Mouse (Mus musculus) bone marrow, adult 2 months (tissue): Measurements from ENCODE around the gene Pdzrn4. TPM values are rescaled to one million over a fixed set of nuclear protein-coding genes. Genes with fewer than 3 reads are reported as not detected.
"Not testable (repeated sequence)": the region's sequence is repeated elsewhere in the genome, so short reads cannot be mapped to it uniquely, and the experiment has no call there.

Experiments used
- H3K27ac ChIP-seq: fragments of 200-500 bp; 2 replicates; pipeline ENCODE4 v1.5.1; 2012; ENCODE audit warnings: low read depth, mild to moderate bottlenecking, control low read depth, inconsistent platforms, low read length; ENCODE audit not compliant: control insufficient read depth, poor library complexity, insufficient read depth
- H3K4me1 ChIP-seq: fragments of 200-500 bp; 2 replicates; pipeline ENCODE4 v1.6.1; 2011; ENCODE audit warnings: low read length; ENCODE audit not compliant: control insufficient read depth, insufficient read depth
- H3K4me3 ChIP-seq: fragments of 200-500 bp; replicated peaks from 2 replicates; pipeline ENCODE3; 2011; ENCODE audit warnings: mild to moderate bottlenecking, low read depth, low read length, control low read depth; ENCODE audit not compliant: control insufficient read depth
- CTCF ChIP-seq: fragments of 200-500 bp; IDR thresholded peaks from 2 replicates; pipeline ENCODE4 v1.5.1; 2011; ENCODE audit warnings: low read length, control low read depth; ENCODE audit not compliant: control insufficient read depth, insufficient read depth
- POLR2A ChIP-seq: fragments of 200-500 bp; IDR thresholded peaks from 2 replicates; pipeline ENCODE4 v1.6.1; 2011; ENCODE audit warnings: low read depth, mild to moderate bottlenecking, control low read depth, low read length, borderline replicate concordance; ENCODE audit not compliant: control insufficient read depth
- WGBS: fragments of 180-500 bp; shearing (Covaris S2); methylation state at CpG from one replicate; pipeline ENCODE4 v1.1.7; 2018; 5-methylcytosine and 5-hydroxymethylcytosine counted together
- polyA plus RNA-seq: library from polyadenylated mRNA; stranded (reverse); fragments of >200 nt; gene quantifications from 2 replicates; pipeline ENCODE4 v1.2.4, GENCODE M21; 2011; ENCODE audit warnings: low replicate concordance; ENCODE audit not compliant: missing spikeins, insufficient read depth, insufficient read length

The Pdzrn4 gene
- 0.52 and 0.77 TPM in 2 replicates for polyA plus RNA-seq

GRCm38 (mm10) chr15:92396770-92397608 lies at the start of gene Pdzrn4:
Gene Pdzrn4 (plus strand): TSS chr15:92396881.
- Histone ChIP-seq H3K4me3 (no peak within 1 kb of the TSS), H3K27ac (no peak within 1 kb of the TSS; the same call in 1 of the 2 replicates), H3K4me1 (no peaks in the 10 kb centered on the region)
- 4% methylated on average over 65 of the region's 65 CpGs for WGBS
- TF ChIP-seq POLR2A (no peak), CTCF (no peak)

GRCm38 (mm10) chr15:92347426-92347825 lies 49.3 kb upstream of the Pdzrn4 start:
- Histone ChIP-seq H3K4me1 (no peaks in the 10 kb centered on the region), H3K4me3 (no peak overlapping the region), H3K27ac (no peak overlapping the region)
- TF ChIP-seq CTCF: no peak
- no peak for TF ChIP-seq POLR2A
- 57% methylated on average over 4 of the region's 4 CpGs for WGBS

DNA sequence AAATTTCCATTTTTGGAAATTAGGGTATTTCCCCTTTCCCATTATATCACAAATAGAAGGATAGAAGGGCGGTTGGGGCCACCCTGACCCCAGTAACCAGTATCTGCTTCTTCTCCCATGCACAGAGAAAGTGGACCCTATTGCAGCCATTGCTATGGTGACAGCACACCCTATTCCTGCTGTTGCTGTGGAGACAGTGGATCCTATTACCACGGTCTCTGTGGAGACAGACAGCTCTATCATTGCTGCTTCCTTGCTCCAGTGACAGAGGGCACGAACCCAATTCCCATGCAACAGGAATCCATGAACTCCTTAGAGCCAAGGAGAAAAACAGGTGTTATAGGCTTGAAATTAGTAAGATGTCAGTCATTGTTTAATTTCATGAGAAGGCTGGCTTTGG lies 48.8 kb upstream of the Pdzrn4 start:
- Histone ChIP-seq H3K27ac (no peak overlapping the region), H3K4me1 (no peaks in the 10 kb centered on the region), H3K4me3 (no peak overlapping the region)
- TF ChIP-seq POLR2A: no peak
- WGBS: 62% methylated on average over 3 of the region's 3 CpGs

- H3K4me3 ChIP-seq, H3K4me1 ChIP-seq, H3K27ac ChIP-seq: not testable (repeated sequence)
Observed at GRCm38 (mm10) chr15:92348453-92348852, 48.2 kb upstream of the Pdzrn4 start.

DNA sequence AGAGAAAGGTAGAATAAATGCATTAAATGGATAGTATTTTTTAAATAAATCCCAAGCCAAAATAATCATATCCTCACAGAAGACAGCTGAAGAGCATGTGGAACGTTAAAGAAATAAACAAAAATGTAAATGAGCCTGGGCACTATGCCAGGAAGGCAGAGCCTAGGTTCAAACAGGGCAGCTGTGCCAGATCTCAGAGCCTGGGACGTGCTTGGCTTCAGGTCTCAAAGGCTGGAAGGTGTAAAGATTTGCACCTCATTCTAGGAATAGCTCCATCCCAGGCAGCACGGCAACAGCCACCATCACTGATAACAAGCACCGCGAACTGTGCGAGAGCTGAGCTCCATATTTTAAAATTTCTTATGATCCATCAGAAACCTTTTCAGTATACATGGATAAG lies 32.5 kb upstream of the Pdzrn4 start:
- Histone ChIP-seq H3K4me3 (no peak overlapping the region), H3K4me1 (no peaks in the 10 kb centered on the region), H3K27ac (no peak overlapping the region)
- no peak for TF ChIP-seq CTCF
- no peak for TF ChIP-seq POLR2A
- 56% methylated on average over 6 of the region's 6 CpGs for WGBS

- TF ChIP-seq CTCF: no peak
- TF ChIP-seq POLR2A: no peak
- Histone ChIP-seq H3K4me3 (no peak overlapping the region), H3K27ac (no peak overlapping the region), H3K4me1 (no peaks in the 10 kb centered on the region)
Observed at GRCm38 (mm10) chr15:92364592-92364991, 32.1 kb upstream of the Pdzrn4 start.

GRCm38 (mm10) chr15:92394811-92395210 lies 1.9 kb upstream of the Pdzrn4 start:
- H3K27ac ChIP-seq: no peak overlapping the region
- 64% methylated on average over 5 of the region's 5 CpGs for WGBS
- no peak overlapping the region for H3K4me3 ChIP-seq
- TF ChIP-seq CTCF (no peak), POLR2A (no peak)
- H3K4me1 ChIP-seq: no peaks in the 10 kb centered on the region

DNA sequence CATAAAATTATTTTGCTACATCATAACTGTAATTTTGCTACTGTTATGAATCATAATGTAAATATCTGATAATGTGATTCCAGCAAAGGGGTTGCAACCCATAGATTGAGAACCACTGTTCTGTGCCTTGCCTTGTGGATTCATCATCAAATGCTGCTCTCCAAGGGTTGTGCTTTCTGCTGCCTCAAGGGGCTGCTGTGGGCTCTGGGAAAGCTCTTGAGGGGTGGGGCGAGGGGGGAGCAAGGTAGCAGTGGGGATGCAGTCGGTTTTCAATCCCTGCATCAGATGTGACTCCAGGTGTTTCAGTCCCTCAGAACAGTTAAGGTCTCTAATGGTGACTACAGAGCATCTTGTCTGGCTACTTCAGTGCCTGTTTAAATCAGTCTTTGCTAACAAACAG lies 2.1 kb downstream of the Pdzrn4 start:
- no peak overlapping the region for H3K27ac ChIP-seq
- WGBS: 39% methylated on average over 2 of the region's 2 CpGs
- no peaks in the 10 kb centered on the region for H3K4me1 ChIP-seq
- no peak for TF ChIP-seq POLR2A
- no peak for TF ChIP-seq CTCF
- H3K4me3 ChIP-seq: no peak overlapping the region

DNA sequence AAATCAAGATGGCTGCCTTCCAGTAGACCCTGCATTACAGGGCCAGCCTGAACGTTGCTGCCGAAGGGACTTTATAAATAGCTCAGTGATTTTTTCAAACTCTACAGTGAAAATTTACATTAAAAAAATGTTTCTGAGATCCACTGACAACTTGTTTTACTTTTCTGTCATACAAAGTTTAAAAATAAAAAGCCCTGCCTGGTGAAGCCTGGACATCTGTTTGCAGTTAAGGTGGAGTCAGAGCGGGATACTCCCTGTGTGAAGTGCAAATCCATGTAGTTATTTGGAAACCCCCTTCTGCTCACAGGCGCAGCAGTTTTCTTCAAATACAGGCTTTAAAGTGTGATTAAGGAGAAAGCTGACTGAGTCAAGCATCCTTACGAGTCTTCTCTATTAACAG lies 2.6 kb downstream of the Pdzrn4 start:
- Histone ChIP-seq H3K4me1 (no peaks in the 10 kb centered on the region), H3K4me3 (no peak overlapping the region), H3K27ac (no peak overlapping the region)
- TF ChIP-seq CTCF (no peak), POLR2A (no peak)
- 79% methylated on average over 5 of the region's 5 CpGs for WGBS
